Mouse (Mus musculus) limb, embryonic 14.5 days (tissue): ENCODE measurements around the gene Dstn. TPM values are rescaled to one million over a fixed set of nuclear protein-coding genes. Genes with fewer than 3 reads are reported as not detected.

Experiments used
- ATAC-seq: fragments of 200-750 bp; cut with Nextera tagmentation; 2 replicates; pipeline ENCODE4 v1.8.0; 2017; ENCODE audit warnings: low read depth, moderate number of reproducible peaks, moderate TSS enrichment; ENCODE audit not compliant: low FRiP score
- DNase-seq: peaks from one replicate; pipeline ENCODE4 v3.0.0-alpha.2; 2015; ENCODE audit warnings: low spot score
- H3K27ac ChIP-seq: fragments of 300-500 bp; sonication (generic); replicated peaks from 2 replicates; pipeline ENCODE4 v1.5.1; 2014; ENCODE audit warnings: low read depth, mild to moderate bottlenecking, low read length, moderate library complexity, mixed read lengths
- H3K27me3 ChIP-seq: fragments of 300-500 bp; sonication (generic); 2 replicates; pipeline ENCODE4 v1.6.1; 2014; ENCODE audit warnings: low read length, mixed read lengths; ENCODE audit not compliant: control insufficient read depth, insufficient read depth
- H3K36me3 ChIP-seq: fragments of 300-500 bp; sonication (generic); 2 replicates; pipeline ENCODE4 v1.6.1; 2014; ENCODE audit warnings: mild to moderate bottlenecking, low read length, moderate library complexity, mixed read lengths; ENCODE audit not compliant: control insufficient read depth, insufficient read depth
- H3K4me1 ChIP-seq: fragments of 300-500 bp; sonication (generic); 2 replicates; pipeline ENCODE4 v1.6.1; 2014; ENCODE audit warnings: antibody characterized with exemption, low read length, mixed read lengths; ENCODE audit not compliant: control insufficient read depth, insufficient read depth
- H3K4me2 ChIP-seq: fragments of 300-500 bp; sonication (generic); replicated peaks from 2 replicates; pipeline ENCODE4 v1.6.1; 2014; ENCODE audit warnings: low read depth, mild to moderate bottlenecking, low read length, moderate library complexity; ENCODE audit not compliant: severe bottlenecking
- H3K4me3 ChIP-seq: fragments of 300-500 bp; sonication (generic); replicated peaks from 2 replicates; pipeline ENCODE4 v1.5.1; 2014; ENCODE audit warnings: low read length
- H3K9ac ChIP-seq: fragments of 300-500 bp; sonication (generic); 2 replicates; pipeline ENCODE4 v1.6.1; 2014; ENCODE audit warnings: mild to moderate bottlenecking, low read depth, low read length, moderate library complexity; ENCODE audit not compliant: severe bottlenecking
- H3K9me3 ChIP-seq: fragments of 300-500 bp; sonication (generic); 2 replicates; pipeline ENCODE4 v1.6.1; 2016; ENCODE audit warnings: low read length; ENCODE audit not compliant: control insufficient read depth
- POLR2A ChIP-seq: fragments of 200-500 bp; IDR thresholded peaks from 2 replicates; pipeline ENCODE4 v1.8.0; 2012; ENCODE audit warnings: inconsistent platforms, mild to moderate bottlenecking, moderate library complexity, borderline replicate concordance; ENCODE audit not compliant: insufficient read depth, insufficient read length; ENCODE audit errors: extremely low read depth
- WGBS: fragments of 180-500 bp; shearing (Covaris S2); extraction: QIAGEN DNeasy Blood & Tissue Kit; methylation state at CpG from one replicate; pipeline ENCODE4 v1.1.7; 2014; 5-methylcytosine and 5-hydroxymethylcytosine counted together
- polyA plus RNA-seq, 2 experiments: library from polyadenylated mRNA; depleted of rRNA in 1 of 2; stranded (reverse) in 1 of 2; unstranded in 1 of 2; fragments of >200 nt; fragmentation: Nextera tagmentation in 1 of 2; extraction: Ambion mirVana in 1 of 2; gene quantifications; 2 replicates each; pipeline versions ENCODE4 v1.2.1 to v1.2.3; 2012 to 2014

Gene Dstn
- polyA plus RNA-seq, 2 experiments, result 111 to 437 TPM

DNA sequence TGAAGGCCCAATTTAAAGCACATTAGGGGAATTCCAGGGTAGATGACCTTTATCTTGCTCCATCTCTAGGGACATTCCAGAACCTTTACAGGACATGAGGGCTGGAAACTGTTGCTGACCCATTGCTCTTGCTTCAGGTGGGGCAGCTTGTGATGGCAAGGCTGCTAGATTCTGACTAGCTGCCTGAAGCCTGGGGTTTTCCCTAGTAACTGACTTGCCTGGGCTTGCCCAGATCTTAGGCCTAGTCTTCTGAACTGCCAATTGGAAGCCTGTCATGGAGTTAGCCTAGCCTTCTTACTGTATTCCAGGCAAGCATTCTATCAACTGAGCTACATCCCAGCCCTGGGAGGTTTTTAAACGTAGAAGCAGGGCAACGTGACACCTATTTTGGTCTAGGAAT, 5.9 kb upstream of the Dstn start:
- Histone ChIP-seq H3K4me2 (no peak overlapping the region), H3K4me3 (no peak overlapping the region), H3K36me3 (no peaks in the 10 kb centered on the region), H3K9ac (no peak overlapping the region), H3K9me3 (no peaks in the 10 kb centered on the region), H3K27me3 (no peaks in the 10 kb centered on the region), H3K4me1 (peaks cover 3% of the 10 kb centered on the region; the same call in 1 of the 2 replicates), H3K27ac (no peak overlapping the region)
- 65% methylated on average over 2 of the region's 2 CpGs for WGBS
- no peak for ATAC-seq
- no peak for TF ChIP-seq POLR2A
- no peak for DNase-seq

DNA sequence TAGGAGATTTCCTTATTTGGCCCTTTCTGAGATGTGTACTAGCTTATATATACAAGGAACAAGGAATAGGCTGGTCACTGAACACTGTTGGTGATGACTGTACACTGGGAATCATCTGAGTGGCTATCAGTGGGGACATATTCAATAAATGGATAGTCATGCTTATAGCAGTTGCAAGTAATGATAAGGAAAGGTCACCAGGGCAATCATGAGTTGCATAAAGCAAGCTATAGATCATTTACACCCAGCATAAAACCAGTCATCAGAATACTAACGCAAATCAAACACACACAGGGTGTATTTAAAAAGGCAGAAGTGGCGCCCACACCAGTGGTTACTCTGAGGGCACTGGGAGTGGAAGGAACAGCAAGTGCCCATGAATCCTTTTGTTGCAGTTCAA, 2.9 kb upstream of the Dstn start:
- Histone ChIP-seq H3K27ac (no peak overlapping the region), H3K27me3 (no peaks in the 10 kb centered on the region), H3K4me1 (peaks cover 13% of the 10 kb centered on the region), H3K9me3 (no peaks in the 10 kb centered on the region), H3K4me3 (no peak overlapping the region), H3K4me2 (no peak overlapping the region), H3K36me3 (no peaks in the 10 kb centered on the region), H3K9ac (no peak overlapping the region)
- DNase-seq, result no peak
- TF ChIP-seq POLR2A, result no peak
- no peak for ATAC-seq
- WGBS, result 88% methylated on average over 2 of the region's 2 CpGs

DNA sequence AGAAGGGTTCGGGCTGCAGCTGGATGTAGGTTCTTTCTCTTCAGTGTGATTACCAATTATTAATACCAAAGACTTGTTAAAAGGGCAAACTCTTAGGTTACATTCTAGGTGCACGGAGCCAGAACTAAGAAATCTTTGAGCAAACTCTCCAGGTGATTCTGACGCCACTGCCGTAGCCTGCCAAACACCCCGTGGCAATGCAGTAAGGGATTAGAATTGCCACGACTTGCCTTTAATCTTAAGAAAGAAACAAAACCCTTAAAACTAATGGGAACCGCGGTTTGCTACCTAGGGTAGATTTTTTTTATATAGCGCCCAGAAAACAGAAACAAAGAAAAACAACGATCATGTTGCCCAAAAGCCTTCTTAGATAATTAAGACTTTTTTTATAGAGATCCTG, 899 bp upstream of the Dstn start:
- no peaks in the 10 kb centered on the region for H3K36me3 ChIP-seq
- peak overlapping the region; percentile 91 for H3K27ac ChIP-seq
- H3K4me3 ChIP-seq, result peak overlapping the region; percentile 67
- peak overlapping the region; percentile 80 for H3K9ac ChIP-seq
- DNase-seq (peak; percentile 31), ATAC-seq (no peak)
- H3K27me3 ChIP-seq, result no peaks in the 10 kb centered on the region
- H3K4me1 ChIP-seq, result peaks cover 27% of the 10 kb centered on the region
- H3K9me3 ChIP-seq, result no peaks in the 10 kb centered on the region
- 2% methylated on average over 10 of the region's 10 CpGs for WGBS
- peak overlapping the region; percentile 78 for H3K4me2 ChIP-seq
- TF ChIP-seq POLR2A, result no peak

DNA sequence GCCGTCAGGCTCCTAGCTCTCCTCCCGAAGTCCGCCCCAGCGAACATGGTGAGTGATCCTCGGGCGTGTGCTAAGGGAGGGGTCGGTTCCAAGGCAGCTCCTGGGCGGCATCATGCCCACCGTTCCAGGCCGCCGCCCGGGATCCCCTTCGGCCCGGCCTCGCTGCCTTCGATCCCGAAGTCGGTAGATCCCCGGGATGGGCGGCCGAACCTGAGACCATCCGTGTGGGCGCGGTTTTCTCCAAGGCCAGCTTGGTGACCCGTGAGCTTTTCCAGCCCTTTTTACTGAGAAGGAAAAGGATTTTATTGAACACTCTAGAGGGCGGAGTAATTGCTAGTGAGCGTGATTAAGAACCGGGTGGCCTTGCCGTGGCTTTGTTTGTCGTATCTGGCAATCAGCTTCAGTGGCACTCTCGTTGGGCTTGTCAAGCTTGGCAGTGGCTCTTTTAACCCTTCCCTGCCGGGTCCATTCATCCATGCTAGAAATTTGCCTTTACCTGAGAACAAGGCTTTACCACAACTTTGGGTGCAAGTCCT, 548 bp downstream of the Dstn start:
- H3K4me3 ChIP-seq, result peak overlapping the region; percentile 67
- H3K27me3 ChIP-seq, result no peaks in the 10 kb centered on the region
- H3K9ac ChIP-seq, result peak overlapping the region; percentile 80
- peak overlapping the region; percentile 78 for H3K4me2 ChIP-seq
- TF ChIP-seq POLR2A, result 0 out of 2 replicates have a peak, but pooled peaks have one; percentile 83
- H3K4me1 ChIP-seq, result peaks cover 27% of the 10 kb centered on the region
- DNase-seq, result peak; percentile 62
- WGBS, result under 1% methylated on average over 30 of the region's 32 CpGs
- H3K27ac ChIP-seq, result peak overlapping the region; percentile 91
- ATAC-seq, result no peak; the same call in 1 of the 2 replicates
- no peaks in the 10 kb centered on the region for H3K36me3 ChIP-seq
- no peaks in the 10 kb centered on the region for H3K9me3 ChIP-seq

DNA sequence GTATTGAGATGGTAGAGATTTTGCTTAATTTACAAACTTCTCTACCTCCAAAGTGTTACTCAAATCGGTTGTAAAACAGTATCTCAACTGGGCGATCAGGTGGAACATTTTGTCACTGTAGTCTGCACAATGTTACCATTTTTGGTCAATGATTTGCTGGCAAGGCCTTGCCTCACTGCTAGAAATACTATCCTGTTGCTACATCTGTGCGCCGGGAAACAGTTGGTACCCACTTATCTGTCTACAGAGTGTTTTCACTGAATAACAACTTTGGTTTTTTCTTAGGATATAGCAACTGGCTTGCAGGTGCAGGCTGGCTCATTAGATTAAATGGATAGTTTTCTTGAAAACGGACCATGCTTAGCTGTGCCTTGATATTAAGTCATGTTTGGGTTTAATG, 1.1 kb downstream of the Dstn start:
- no peaks in the 10 kb centered on the region for H3K27me3 ChIP-seq
- H3K4me2 ChIP-seq, result peak overlapping the region; percentile 78
- no peak overlapping the region for H3K27ac ChIP-seq
- no peak for TF ChIP-seq POLR2A
- no peak for ATAC-seq
- peaks cover 27% of the 10 kb centered on the region for H3K4me1 ChIP-seq
- WGBS, result 3% methylated on average over 5 of the region's 5 CpGs
- no peaks in the 10 kb centered on the region for H3K9me3 ChIP-seq
- peak overlapping the region; percentile 80; the same call in 1 of the 2 replicates for H3K9ac ChIP-seq
- DNase-seq, result peak; percentile 23
- H3K36me3 ChIP-seq, result no peaks in the 10 kb centered on the region
- peak overlapping the region; percentile 67 for H3K4me3 ChIP-seq

DNA sequence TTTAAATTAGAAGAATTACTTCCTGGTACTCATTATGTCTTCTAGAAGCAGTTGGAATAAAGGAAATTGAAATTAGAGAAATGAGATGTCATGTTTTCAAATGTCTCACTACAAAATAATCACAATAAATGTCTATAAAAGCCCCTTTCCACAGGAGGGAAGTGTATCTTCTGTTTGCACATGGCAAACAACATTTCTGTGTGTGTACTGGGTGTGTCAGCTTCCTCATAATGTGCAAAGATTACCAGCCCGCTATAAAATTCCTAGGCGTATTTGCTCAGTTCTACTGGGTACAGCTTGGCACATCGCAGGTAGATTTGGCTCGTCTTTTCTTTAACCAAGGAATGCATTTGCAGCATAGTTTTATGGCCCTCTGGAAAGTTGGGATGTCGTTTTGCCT, 2.5 kb downstream of the Dstn start:
- Histone ChIP-seq H3K4me3 (no peak overlapping the region), H3K4me1 (peaks cover 27% of the 10 kb centered on the region)
- DNase-seq, result no peak

More for the DNA sequence above, 2.5 kb downstream of the Dstn start:
- H3K27me3 ChIP-seq, result no peaks in the 10 kb centered on the region
- no peak overlapping the region for H3K9ac ChIP-seq
- no peak for TF ChIP-seq POLR2A
- H3K9me3 ChIP-seq, result no peaks in the 10 kb centered on the region
- ATAC-seq, result no peak
- H3K27ac ChIP-seq, result no peak overlapping the region
- WGBS, result 40% methylated on average over 5 of the region's 5 CpGs
- H3K4me2 ChIP-seq, result 0 out of 2 replicates have a peak overlapping the region, but pooled peaks have one; percentile 78
- no peaks in the 10 kb centered on the region for H3K36me3 ChIP-seq
